Mouse (Mus musculus) midbrain, postnatal 0 days (tissue): Measurements from ENCODE around the gene Ctnnbl1. TPM values are rescaled to one million over a fixed set of nuclear protein-coding genes. Genes with fewer than 3 reads are reported as not detected.
A peak's percentile ranks its signal among the peaks of the same experiment; 100 is the strongest.

Source experiments
- ATAC-seq: fragments of 200-750 bp; cut with Nextera tagmentation; 2 replicates; pipeline ENCODE4 v1.8.0; 2017; ENCODE audit warnings: moderate number of reproducible peaks, mild to moderate bottlenecking, moderate TSS enrichment, moderate library complexity; ENCODE audit not compliant: low FRiP score
- DNase-seq: peaks from one replicate; pipeline ENCODE4 v3.0.0-alpha.2; 2015; ENCODE audit warnings: low spot score
- H3K27ac ChIP-seq: fragments of 300-500 bp; sonication (generic); 2 replicates; pipeline ENCODE4 v1.5.1; 2014; ENCODE audit warnings: low read depth, mild to moderate bottlenecking, low read length, mixed read lengths
- H3K27me3 ChIP-seq: fragments of 300-500 bp; sonication (generic); 2 replicates; pipeline ENCODE4 v1.6.1; 2014; ENCODE audit warnings: low read length, control low read depth, mixed read lengths; ENCODE audit not compliant: insufficient read depth
- H3K36me3 ChIP-seq: fragments of 300-500 bp; sonication (generic); 2 replicates; pipeline ENCODE4 v1.6.1; 2014; ENCODE audit warnings: low read length, control low read depth, mixed read lengths; ENCODE audit not compliant: insufficient read depth
- H3K4me1 ChIP-seq: fragments of 300-500 bp; sonication (generic); 2 replicates; pipeline ENCODE4 v1.6.1; 2014; ENCODE audit warnings: mild to moderate bottlenecking, control low read depth, antibody characterized with exemption, low read length, mixed read lengths; ENCODE audit not compliant: insufficient read depth
- H3K4me2 ChIP-seq: fragments of 300-500 bp; sonication (generic); 2 replicates; pipeline ENCODE4 v1.6.1; 2014; ENCODE audit warnings: low read depth, mild to moderate bottlenecking, low read length, mixed read lengths; ENCODE audit not compliant: poor library complexity, severe bottlenecking
- H3K4me3 ChIP-seq: fragments of 300-500 bp; sonication (generic); 2 replicates; pipeline ENCODE4 v1.5.1; 2014; ENCODE audit warnings: low read depth, mild to moderate bottlenecking, low read length, moderate library complexity
- H3K9ac ChIP-seq: fragments of 300-500 bp; sonication (generic); replicated peaks from 2 replicates; pipeline ENCODE4 v1.6.1; 2014; ENCODE audit warnings: mild to moderate bottlenecking, low read length, moderate library complexity, mixed read lengths; ENCODE audit not compliant: poor library complexity, severe bottlenecking
- H3K9me3 ChIP-seq: fragments of 300-500 bp; sonication (generic); 2 replicates; pipeline ENCODE4 v1.6.1; 2016; ENCODE audit warnings: low read length, control low read depth
- CTCF ChIP-seq: IDR thresholded peaks from 2 replicates; pipeline ENCODE4 v1.5.1; 2016; ENCODE audit warnings: antibody characterized with exemption, mild to moderate bottlenecking
- WGBS: fragments of 180-500 bp; shearing (Covaris S2); extraction: QIAGEN DNeasy Blood & Tissue Kit; methylation state at CpG from one replicate; pipeline ENCODE4 v1.1.7; 2014; 5-methylcytosine and 5-hydroxymethylcytosine counted together
- polyA plus RNA-seq: library from polyadenylated mRNA; unstranded; fragments of >200 nt; fragmentation: Nextera tagmentation; extraction: Ambion mirVana; gene quantifications from 2 replicates; pipeline ENCODE4 v1.2.1, GENCODE M21; 2015
- total RNA-seq: library from RNA; depleted of rRNA; stranded (reverse); fragments of >200 nt; gene quantifications from 2 replicates; pipeline ENCODE4 v1.2.3, GENCODE M21; 2014

Gene Ctnnbl1
- total and polyA plus RNA-seq, 2 experiments from 2014 or later = 40.0 to 44.7 TPM

- peak; percentile 68; the same call in 1 of the 2 replicates for ATAC-seq
- 0 out of 2 replicates have a peak overlapping the region, but pooled peaks have one; percentile 3 for H3K27ac ChIP-seq
- no peaks in the 10 kb centered on the region for H3K36me3 ChIP-seq
Measured at GRCm38 (mm10) chr2:157696297-157696731, 40.9 kb upstream of the Ctnnbl1 start.

GRCm38 (mm10) chr2:157703155-157703554 lies 34.0 kb upstream of the Ctnnbl1 start:
- Histone ChIP-seq H3K27me3 (no peaks in the 10 kb centered on the region), H3K36me3 (no peaks in the 10 kb centered on the region), H3K9me3 (no peaks in the 10 kb centered on the region), H3K4me2 (no peak overlapping the region), H3K9ac (no peak overlapping the region), H3K27ac (peak overlapping the region; percentile 32; the same call in 1 of the 2 replicates), H3K4me3 (no peak overlapping the region), H3K4me1 (peaks cover 21% of the 10 kb centered on the region)
- DNase-seq (no peak), ATAC-seq (no peak)
- WGBS = 8% methylated on average over 8 of the region's 8 CpGs
- TF ChIP-seq CTCF = no peak

More at GRCm38 (mm10) chr2:157696297-157696731, 40.9 kb upstream of the Ctnnbl1 start:
- peak; percentile 66 for DNase-seq
- H3K27me3 ChIP-seq = no peaks in the 10 kb centered on the region
- H3K4me3 ChIP-seq = no peak overlapping the region
- 11% methylated on average over 7 of the region's 7 CpGs for WGBS
- no peaks in the 10 kb centered on the region for H3K9me3 ChIP-seq
- no peak overlapping the region for H3K9ac ChIP-seq
- H3K4me2 ChIP-seq = no peak overlapping the region
- H3K4me1 ChIP-seq = no peaks in the 10 kb centered on the region
- no peak for TF ChIP-seq CTCF

GRCm38 (mm10) chr2:157704991-157705776 lies 32.0 kb upstream of the Ctnnbl1 start:
- Histone ChIP-seq H3K9me3 (no peaks in the 10 kb centered on the region), H3K4me2 (no peak overlapping the region), H3K27me3 (no peaks in the 10 kb centered on the region), H3K9ac (no peak overlapping the region), H3K4me3 (no peak overlapping the region), H3K36me3 (no peaks in the 10 kb centered on the region), H3K4me1 (peaks cover 21% of the 10 kb centered on the region), H3K27ac (peak overlapping the region; percentile 32; the same call in 1 of the 2 replicates)
- TF ChIP-seq CTCF = no peak
- ATAC-seq (no peak), DNase-seq (peak; percentile 68)
- WGBS = 25% methylated on average over 28 of the region's 28 CpGs

GRCm38 (mm10) chr2:157705777-157706158 lies 31.4 kb upstream of the Ctnnbl1 start:
- H3K36me3 ChIP-seq = no peaks in the 10 kb centered on the region
- H3K4me3 ChIP-seq = no peak overlapping the region
- H3K9me3 ChIP-seq = no peaks in the 10 kb centered on the region
- ATAC-seq (no peak), DNase-seq (no peak)
- no peak overlapping the region for H3K9ac ChIP-seq
- no peaks in the 10 kb centered on the region for H3K27me3 ChIP-seq
- H3K4me2 ChIP-seq = no peak overlapping the region
- peaks cover 21% of the 10 kb centered on the region for H3K4me1 ChIP-seq
- H3K27ac ChIP-seq = no peak overlapping the region
- 34% methylated on average over 8 of the region's 8 CpGs for WGBS
- TF ChIP-seq CTCF = no peak

- Histone ChIP-seq H3K27me3 (no peaks in the 10 kb centered on the region), H3K9me3 (no peaks in the 10 kb centered on the region), H3K4me1 (peaks cover 21% of the 10 kb centered on the region), H3K36me3 (no peaks in the 10 kb centered on the region), H3K27ac (no peak overlapping the region), H3K9ac (no peak overlapping the region), H3K4me3 (no peak overlapping the region), H3K4me2 (no peak overlapping the region)
- DNase-seq (no peak), ATAC-seq (no peak)
- TF ChIP-seq CTCF = no peak
- 62% methylated on average over 11 of the region's 11 CpGs for WGBS
Measured at GRCm38 (mm10) chr2:157707191-157707923, 29.8 kb upstream of the Ctnnbl1 start.

- H3K9me3 ChIP-seq = no peaks in the 10 kb centered on the region
- H3K4me1 ChIP-seq = 0 out of 2 replicates have a peak, but pooled peaks cover 5% of the 10 kb centered on the region
- no peaks in the 10 kb centered on the region for H3K36me3 ChIP-seq
- H3K4me2 ChIP-seq = no peak overlapping the region
- no peak overlapping the region for H3K9ac ChIP-seq
- TF ChIP-seq CTCF = no peak
- H3K27me3 ChIP-seq = no peaks in the 10 kb centered on the region
- WGBS = 77% methylated on average over 6 of the region's 6 CpGs
- no peak overlapping the region for H3K27ac ChIP-seq
- no peak for DNase-seq
- no peak overlapping the region for H3K4me3 ChIP-seq
- ATAC-seq = no peak
Measured at GRCm38 (mm10) chr2:157712677-157713076, 24.5 kb upstream of the Ctnnbl1 start.
